Mouse (Mus musculus) spleen, embryonic (tissue): ENCODE results near the gene Hspg2.

Experiments used
- CTCF ChIA-PET: fragments of 350-600 bp; sonication (Branson Sonifier 250); formaldehyde crosslinking; loops from one replicate; lab custom pipeline; 2022; lab: Charles Lee

The Hspg2 gene

GRCm38 (mm10) chr4:137468260-137469080 lies at the start of gene Hspg2:
Hspg2 (plus strand) TSS chr4:137468769.
- CTCF ChIA-PET = interaction anchor here (0.8 kb wide), 1 partner anchor 127 kb away, joined by 4 read pairs; no protein-coding TSS in a partner anchor

GRCm38 (mm10) chr4:137430502-137430901 lies 38.1 kb upstream of the Hspg2 start, which contains the start of gene Cela3b:
Cela3b (minus strand) TSS chr4:137430540.
- CTCF ChIA-PET = interaction anchor here (0.7 kb wide), 1 partner anchor 123 kb away, joined by 3 read pairs; no protein-coding TSS in a partner anchor

- CTCF ChIA-PET = interaction anchor here (0.6 kb wide), 1 partner anchor 93 kb away, joined by 4 read pairs; no protein-coding TSS in a partner anchor
Observed at GRCm38 (mm10) chr4:137432700-137433550, 35.6 kb upstream of the Hspg2 start.

GRCm38 (mm10) chr4:137436979-137437669 lies 31.4 kb upstream of the Hspg2 start:
- CTCF ChIA-PET = no interaction called here

GRCm38 (mm10) chr4:137438842-137439241 lies 29.7 kb upstream of the Hspg2 start:
- CTCF ChIA-PET = no interaction called here

GRCm38 (mm10) chr4:137441332-137441731 lies 27.2 kb upstream of the Hspg2 start:
- CTCF ChIA-PET = no interaction called here

GRCm38 (mm10) chr4:137443625-137444024 lies 24.9 kb upstream of the Hspg2 start:
- CTCF ChIA-PET = interaction anchor here (0.6 to 1.0 kb wide), 2 partner anchors 74 to 89 kb away, joined by 3 to 4 read pairs; no protein-coding TSS in a partner anchor

- CTCF ChIA-PET = no interaction called here
Observed at GRCm38 (mm10) chr4:137445881-137446280, 22.7 kb upstream of the Hspg2 start.

GRCm38 (mm10) chr4:137447363-137448196 lies 21.0 kb upstream of the Hspg2 start:
- CTCF ChIA-PET = no interaction called here

GRCm38 (mm10) chr4:137448197-137448596 lies 20.4 kb upstream of the Hspg2 start:
- CTCF ChIA-PET = no interaction called here

GRCm38 (mm10) chr4:137448641-137449040 lies 19.9 kb upstream of the Hspg2 start:
- CTCF ChIA-PET = interaction anchor here (0.6 kb wide), 1 partner anchor 97 kb away, joined by 11 read pairs; no protein-coding TSS in a partner anchor

GRCm38 (mm10) chr4:137449132-137449531 lies 19.4 kb upstream of the Hspg2 start:
- CTCF ChIA-PET = interaction anchor here (0.6 kb wide), 1 partner anchor 98 kb away, joined by 11 read pairs; no protein-coding TSS in a partner anchor

GRCm38 (mm10) chr4:137449715-137450114 lies 18.9 kb upstream of the Hspg2 start:
- CTCF ChIA-PET = no interaction called here

- CTCF ChIA-PET = no interaction called here
Observed at GRCm38 (mm10) chr4:137452190-137452589, 16.4 kb upstream of the Hspg2 start.

GRCm38 (mm10) chr4:137453234-137453767 lies 15.3 kb upstream of the Hspg2 start, which contains the start of gene 1700013G24Rik:
1700013G24Rik (plus strand) TSS chr4:137453284.
- CTCF ChIA-PET = no interaction called here

- CTCF ChIA-PET = no interaction called here
Observed at GRCm38 (mm10) chr4:137454582-137454981, 14.0 kb upstream of the Hspg2 start.

- CTCF ChIA-PET = no interaction called here
Observed at GRCm38 (mm10) chr4:137456581-137456980, 12.0 kb upstream of the Hspg2 start.

- CTCF ChIA-PET = no interaction called here
Observed at GRCm38 (mm10) chr4:137457292-137457691, 11.3 kb upstream of the Hspg2 start.

GRCm38 (mm10) chr4:137458310-137458709 lies 10.3 kb upstream of the Hspg2 start:
- CTCF ChIA-PET = no interaction called here

- CTCF ChIA-PET = interaction anchor here (0.7 kb wide), 1 partner anchor 88 kb away, joined by 3 read pairs; no protein-coding TSS in a partner anchor
Observed at GRCm38 (mm10) chr4:137458861-137459260, 9.7 kb upstream of the Hspg2 start.
